Mouse (Mus musculus) kidney, embryonic 15.5 days (tissue): ENCODE measurements around the gene Gm6502. TPM values are rescaled to one million over a fixed set of nuclear protein-coding genes. Genes with fewer than 3 reads are reported as not detected.
"Not testable (repeated sequence)": the region's sequence is repeated elsewhere in the genome, so short reads cannot be mapped to it uniquely, and the experiment has no call there.

Experiments used
- ATAC-seq: fragments of 200-750 bp; cut with Nextera tagmentation; replicated peaks from 2 replicates; pipeline ENCODE4 v1.8.0; 2017; ENCODE audit warnings: moderate TSS enrichment; ENCODE audit not compliant: low FRiP score
- H3K27ac ChIP-seq: fragments of 300-500 bp; sonication (generic); 2 replicates; pipeline ENCODE4 v1.5.1; 2015; ENCODE audit warnings: mild to moderate bottlenecking, inconsistent platforms
- H3K27me3 ChIP-seq: fragments of 300-500 bp; sonication (generic); 2 replicates; pipeline ENCODE4 v1.6.1; 2015; ENCODE audit warnings: inconsistent platforms
- H3K36me3 ChIP-seq: fragments of 300-500 bp; sonication (generic); 2 replicates; pipeline ENCODE4 v1.6.1; 2015; ENCODE audit warnings: inconsistent platforms
- H3K4me1 ChIP-seq: fragments of 300-500 bp; sonication (generic); 2 replicates; pipeline ENCODE4 v1.6.1; 2015; ENCODE audit warnings: inconsistent platforms
- H3K4me2 ChIP-seq: fragments of 300-500 bp; sonication (generic); 2 replicates; pipeline ENCODE4 v1.6.1; 2015; ENCODE audit warnings: moderate library complexity, mild to moderate bottlenecking, inconsistent platforms
- H3K4me3 ChIP-seq: fragments of 300-500 bp; sonication (generic); replicated peaks from 2 replicates; pipeline ENCODE4 v1.5.1; 2015; ENCODE audit warnings: mild to moderate bottlenecking, inconsistent platforms
- H3K9ac ChIP-seq: fragments of 300-500 bp; sonication (generic); 2 replicates; pipeline ENCODE4 v1.6.1; 2015; ENCODE audit warnings: mild to moderate bottlenecking, inconsistent platforms
- H3K9me3 ChIP-seq: fragments of 300-500 bp; sonication (generic); replicated peaks from 2 replicates; pipeline ENCODE4 v1.6.1; 2016; ENCODE audit warnings: inconsistent platforms
- WGBS: fragments of 180-500 bp; shearing (Covaris S2); methylation state at CpG from one replicate; pipeline ENCODE4 v1.1.7; 2015; ENCODE audit warnings: mixed read lengths; 5-methylcytosine and 5-hydroxymethylcytosine counted together
- polyA plus RNA-seq: library from polyadenylated mRNA; unstranded; fragments of >200 nt; fragmentation: Nextera tagmentation; extraction: Ambion mirVana; gene quantifications from 2 replicates; pipeline ENCODE4 v1.2.1, GENCODE M21; 2015

The Gm6502 gene
- polyA plus RNA-seq = not detected in 2 replicates

DNA sequence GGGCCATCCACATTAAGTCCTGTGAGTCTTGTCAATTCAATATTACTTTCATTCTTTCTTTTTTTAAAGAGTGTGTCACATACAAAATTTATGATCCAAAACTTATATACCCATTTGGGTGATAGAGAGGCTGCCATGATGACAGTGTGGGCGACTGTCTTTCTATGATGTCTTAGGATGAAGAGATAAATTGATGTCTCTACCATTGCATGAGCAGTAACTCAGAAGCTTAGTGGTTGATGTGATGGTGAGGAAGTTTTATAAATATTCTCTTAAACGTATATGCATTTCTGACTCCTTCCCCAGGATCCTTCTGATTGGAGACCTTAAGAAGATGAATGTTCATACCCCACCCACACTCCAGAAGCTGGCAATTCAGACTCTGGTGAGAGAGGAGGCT, at the start of gene Gm6502:
Gene Gm6502, plus strand, starts transcription at position 301 of the 400 bp plus-strand sequence.
- not testable (repeated sequence) for H3K9me3 ChIP-seq, H3K9ac ChIP-seq, H3K4me2 ChIP-seq, H3K27me3 ChIP-seq, H3K36me3 ChIP-seq, ATAC-seq, H3K4me1 ChIP-seq, H3K27ac ChIP-seq, H3K4me3 ChIP-seq
- WGBS = no CpG with 5 or more reads among the region's 2 CpGs

DNA sequence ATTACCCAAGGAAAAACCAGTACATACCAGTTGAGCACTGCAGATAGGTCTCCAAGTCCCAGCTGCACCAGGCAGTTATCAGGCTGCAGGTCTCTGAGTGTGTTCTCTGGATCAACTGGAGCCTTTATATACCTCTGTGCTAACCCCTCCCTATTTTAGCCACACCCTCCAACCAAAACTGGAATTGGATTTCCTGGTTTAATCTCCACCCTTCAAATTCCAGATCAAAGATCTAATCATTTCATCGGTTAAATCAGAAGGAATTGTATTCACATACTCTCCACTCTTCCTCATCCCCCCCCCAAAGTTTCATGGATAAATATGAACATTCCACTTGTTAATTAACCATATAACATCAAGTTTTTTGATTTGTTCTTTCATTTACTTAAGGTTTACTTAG, 7.5 kb upstream of the Gm6502 start, which contains the start of gene A430089I19Rik:
Gene A430089I19Rik, minus strand, starts transcription at position 101 of the 400 bp plus-strand sequence.
- ATAC-seq, H3K9ac ChIP-seq, H3K27ac ChIP-seq, H3K36me3 ChIP-seq, H3K4me1 ChIP-seq, H3K4me2 ChIP-seq, H3K27me3 ChIP-seq, H3K4me3 ChIP-seq, H3K9me3 ChIP-seq: not testable (repeated sequence)
- WGBS = 88% methylated on average over 1 of the region's 1 CpGs

DNA sequence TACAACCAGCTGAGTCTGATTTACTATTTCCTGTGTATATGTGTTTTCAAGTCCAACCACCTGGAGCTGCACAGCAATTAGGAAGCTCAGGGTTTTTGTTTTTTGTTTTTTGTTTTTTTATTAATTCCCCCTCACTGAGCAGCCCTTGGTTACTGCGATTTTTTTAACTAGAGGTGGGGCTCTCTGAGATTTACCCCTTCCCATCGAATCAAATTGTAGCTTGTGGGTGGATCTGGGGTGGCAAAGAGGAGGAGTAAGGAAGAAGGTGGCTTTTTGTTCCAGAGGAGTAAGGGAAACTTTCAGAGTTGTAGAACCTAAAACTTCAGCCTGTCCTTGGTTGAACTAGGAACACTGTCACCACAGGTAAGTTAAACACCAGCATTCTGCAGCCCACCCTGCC, 25.2 kb downstream of the Gm6502 start, which contains the start of gene AA792892:
Gene AA792892, plus strand, starts transcription at position 301 of the 400 bp plus-strand sequence.
- WGBS = no CpG with 5 or more reads among the region's 2 CpGs
- H3K4me1 ChIP-seq, H3K36me3 ChIP-seq, H3K9ac ChIP-seq, H3K4me3 ChIP-seq, ATAC-seq, H3K27ac ChIP-seq, H3K27me3 ChIP-seq, H3K4me2 ChIP-seq, H3K9me3 ChIP-seq: not testable (repeated sequence)

Other genes with a start within 250 kb of the Gm6502 start
- not detected in 2 replicates for gene BC061212, start 243.9 kb upstream of the Gm6502 start, polyA plus RNA-seq
- gene Gm6351, start 238.1 kb upstream of the Gm6502 start, polyA plus RNA-seq = not detected in 2 replicates
- gene Gm3106, start 96.4 kb upstream of the Gm6502 start, polyA plus RNA-seq = not detected in 2 replicates
- not detected in 2 replicates for gene A430089I19Rik, start 7.6 kb upstream of the Gm6502 start, polyA plus RNA-seq
- not detected in 2 replicates for gene AA792892, start 25.3 kb downstream of the Gm6502 start, polyA plus RNA-seq
- not detected in 2 replicates for gene Gm7682, start 131.3 kb downstream of the Gm6502 start, polyA plus RNA-seq
- not detected in 2 replicates for gene Gm3139, start 211.9 kb downstream of the Gm6502 start, polyA plus RNA-seq